Mouse (Mus musculus) stomach, embryonic 14.5 days (tissue): ENCODE results near the gene Srgn. TPM values are rescaled to one million over a fixed set of nuclear protein-coding genes. Genes with fewer than 3 reads are reported as not detected.
A peak's percentile ranks its signal among the peaks of the same experiment; 100 is the strongest.
"Not testable (repeated sequence)": the region's sequence is repeated elsewhere in the genome, so short reads cannot be mapped to it uniquely, and the experiment has no call there.

Source experiments
- ATAC-seq: fragments of 200-750 bp; cut with Nextera tagmentation; 2 replicates; pipeline ENCODE4 v1.8.0; 2017; ENCODE audit warnings: low read depth, moderate TSS enrichment; ENCODE audit not compliant: insufficient number of reproducible peaks, insufficient read depth, low FRiP score
- H3K27ac ChIP-seq: fragments of 300-500 bp; sonication (generic); 2 replicates; pipeline ENCODE4 v1.5.1; 2014; ENCODE audit warnings: mild to moderate bottlenecking, low read length, moderate library complexity, mixed read lengths
- H3K27me3 ChIP-seq: fragments of 300-500 bp; sonication (generic); 2 replicates; pipeline ENCODE4 v1.6.1; 2014; ENCODE audit warnings: low read length, control low read depth, mixed read lengths; ENCODE audit not compliant: control insufficient read depth, insufficient read depth
- H3K36me3 ChIP-seq: fragments of 300-500 bp; sonication (generic); 2 replicates; pipeline ENCODE4 v1.6.1; 2014; ENCODE audit warnings: mild to moderate bottlenecking, control low read depth, low read length, moderate library complexity, mixed read lengths; ENCODE audit not compliant: control insufficient read depth, insufficient read depth
- H3K4me1 ChIP-seq: fragments of 300-500 bp; sonication (generic); 2 replicates; pipeline ENCODE4 v1.6.1; 2014; ENCODE audit warnings: low read length, control low read depth, mixed read lengths; ENCODE audit not compliant: control insufficient read depth, insufficient read depth
- H3K4me2 ChIP-seq: fragments of 300-500 bp; sonication (generic); replicated peaks from 2 replicates; pipeline ENCODE4 v1.6.1; 2014; ENCODE audit warnings: low read depth, low read length, control low read depth
- H3K4me3 ChIP-seq: fragments of 300-500 bp; sonication (generic); 2 replicates; pipeline ENCODE4 v1.5.1; 2014; ENCODE audit warnings: low read depth, low read length, control low read depth
- H3K9ac ChIP-seq: fragments of 300-500 bp; sonication (generic); replicated peaks from 2 replicates; pipeline ENCODE4 v1.6.1; 2014; ENCODE audit warnings: low read depth, mild to moderate bottlenecking, control low read depth, low read length, moderate library complexity, mixed read lengths
- H3K9me3 ChIP-seq: fragments of 300-500 bp; sonication (generic); 2 replicates; pipeline ENCODE4 v1.6.1; 2016; ENCODE audit warnings: low read depth, low read length, control low read depth; ENCODE audit not compliant: control insufficient read depth
- WGBS: fragments of 180-500 bp; shearing (Covaris S2); extraction: QIAGEN DNeasy Blood & Tissue Kit; methylation state at CpG from one replicate; pipeline ENCODE4 v1.1.7; 2014; 5-methylcytosine and 5-hydroxymethylcytosine counted together
- polyA plus RNA-seq: library from polyadenylated mRNA; unstranded; fragments of >200 nt; fragmentation: Nextera tagmentation; extraction: Ambion mirVana; gene quantifications from 2 replicates; pipeline ENCODE4 v1.2.1, GENCODE M21; 2014

Gene Srgn
- polyA plus RNA-seq, 1 experiment from 2014 or later: 8.3 TPM

- Histone ChIP-seq H3K27ac (no peak overlapping the region), H3K4me1 (no peaks in the 10 kb centered on the region), H3K9ac (no peak overlapping the region), H3K36me3 (no peaks in the 10 kb centered on the region), H3K9me3 (no peaks in the 10 kb centered on the region), H3K4me3 (no peak overlapping the region), H3K4me2 (no peak overlapping the region), H3K27me3 (no peaks in the 10 kb centered on the region)
- no peak for ATAC-seq
- WGBS: 61% methylated on average over 4 of the region's 4 CpGs
Observed at GRCm38 (mm10) chr10:62503353-62503752, 23.9 kb downstream of the Srgn start.

GRCm38 (mm10) chr10:62501951-62502350 lies 25.3 kb downstream of the Srgn start:
- no peak overlapping the region for H3K4me2 ChIP-seq
- H3K9ac ChIP-seq: no peak overlapping the region
- H3K27me3 ChIP-seq: no peaks in the 10 kb centered on the region
- H3K36me3 ChIP-seq: no peaks in the 10 kb centered on the region
- ATAC-seq: no peak
- no peak overlapping the region for H3K27ac ChIP-seq
- H3K4me3 ChIP-seq: no peak overlapping the region
- H3K9me3 ChIP-seq: no peaks in the 10 kb centered on the region
- WGBS: 75% methylated on average over 7 of the region's 7 CpGs
- no peaks in the 10 kb centered on the region for H3K4me1 ChIP-seq

- H3K4me2 ChIP-seq: no peak overlapping the region
Observed at GRCm38 (mm10) chr10:62500916-62501615, 26.2 kb downstream of the Srgn start.

GRCm38 (mm10) chr10:62500088-62500915 lies 26.9 kb downstream of the Srgn start:
- Histone ChIP-seq H3K27me3 (no peaks in the 10 kb centered on the region), H3K9ac (no peak overlapping the region), H3K27ac (no peak overlapping the region), H3K36me3 (no peaks in the 10 kb centered on the region), H3K4me2 (no peak overlapping the region), H3K4me1 (no peaks in the 10 kb centered on the region), H3K4me3 (no peak overlapping the region), H3K9me3 (no peaks in the 10 kb centered on the region)
- peak; percentile 65; the same call in 1 of the 2 replicates for ATAC-seq
- WGBS: 24% methylated on average over 15 of the region's 15 CpGs

More at GRCm38 (mm10) chr10:62500916-62501615, 26.2 kb downstream of the Srgn start:
- Histone ChIP-seq H3K27ac (no peak overlapping the region), H3K9me3 (no peaks in the 10 kb centered on the region), H3K4me1 (no peaks in the 10 kb centered on the region), H3K27me3 (no peaks in the 10 kb centered on the region), H3K36me3 (no peaks in the 10 kb centered on the region), H3K4me3 (no peak overlapping the region), H3K9ac (no peak overlapping the region)
- ATAC-seq: no peak
- WGBS: 86% methylated on average over 9 of the region's 9 CpGs

- 84% methylated on average over 3 of the region's 3 CpGs for WGBS
- H3K9ac ChIP-seq, H3K27me3 ChIP-seq, H3K4me2 ChIP-seq, ATAC-seq, H3K9me3 ChIP-seq, H3K36me3 ChIP-seq, H3K4me1 ChIP-seq, H3K4me3 ChIP-seq, H3K27ac ChIP-seq: not testable (repeated sequence)
Observed at GRCm38 (mm10) chr10:62491681-62492080, 35.6 kb downstream of the Srgn start.

- no peaks in the 10 kb centered on the region for H3K4me1 ChIP-seq
- H3K4me2 ChIP-seq: no peak overlapping the region
- no peaks in the 10 kb centered on the region for H3K36me3 ChIP-seq
- 24% methylated on average over 1 of the region's 1 CpGs for WGBS
- ATAC-seq: no peak
- H3K4me3 ChIP-seq: no peak overlapping the region
- H3K9ac ChIP-seq: no peak overlapping the region
- no peak overlapping the region for H3K27ac ChIP-seq
- no peaks in the 10 kb centered on the region for H3K9me3 ChIP-seq
- H3K27me3 ChIP-seq: no peaks in the 10 kb centered on the region
Observed at GRCm38 (mm10) chr10:62488266-62488665, 39.0 kb downstream of the Srgn start.

- no peaks in the 10 kb centered on the region for H3K27me3 ChIP-seq
- H3K4me3 ChIP-seq: peak within 1 kb of the TSS; percentile 73
- peak; percentile 92 for ATAC-seq
- H3K36me3 ChIP-seq: no peaks in the 10 kb centered on the region
- H3K9ac ChIP-seq: peak within 1 kb of the TSS; percentile 84
- H3K4me1 ChIP-seq: no peaks in the 10 kb centered on the region
- no peaks in the 10 kb centered on the region for H3K9me3 ChIP-seq
- under 1% methylated on average over 47 of the region's 59 CpGs for WGBS
- H3K27ac ChIP-seq: peak within 1 kb of the TSS; percentile 76
- peak within 1 kb of the TSS; percentile 60 for H3K4me2 ChIP-seq
Observed at GRCm38 (mm10) chr10:62486618-62487415, 40.4 kb downstream of the Srgn start, which contains the start of gene Vps26a. TSS of gene Vps26a (minus strand) at chr10:62486805.
